Mouse (Mus musculus) heart, adult 8-10 months (tissue): ENCODE measurements around the gene Rnase2a. TPM values are rescaled to one million over a fixed set of nuclear protein-coding genes. Genes with fewer than 3 reads are reported as not detected.
"Not testable (repeated sequence)": the region's sequence is repeated elsewhere in the genome, so short reads cannot be mapped to it uniquely, and the experiment has no call there.

ENCODE experiments used
- DNase-seq: peaks from one replicate; pipeline ENCODE4 v3.0.0; 2022; ENCODE audit warnings: low spot score
- total RNA-seq, 4 experiments: library from RNA; stranded (reverse); gene quantifications; 2 replicates each; pipeline ENCODE4 v1.2.4; 2022

Gene Rnase2a
- 10 to 100 TPM in 1 of 4 experiments, 1 to 10 TPM in 2, under 1 TPM in 1; 0.95 to 12.3 (median 2.4) TPM for total RNA-seq

GRCm38 (mm10) chr14:51256041-51256440, at the start of gene Rnase2a:
TSS of gene Rnase2a (minus strand) at chr14:51256112.
- no peak for DNase-seq

GRCm38 (mm10) chr14:51291505-51291904, 35.6 kb upstream of the Rnase2a start:
- DNase-seq = no peak

- not testable (repeated sequence) for DNase-seq
Measured at GRCm38 (mm10) chr14:51278515-51278914, 22.6 kb upstream of the Rnase2a start.

DNA sequence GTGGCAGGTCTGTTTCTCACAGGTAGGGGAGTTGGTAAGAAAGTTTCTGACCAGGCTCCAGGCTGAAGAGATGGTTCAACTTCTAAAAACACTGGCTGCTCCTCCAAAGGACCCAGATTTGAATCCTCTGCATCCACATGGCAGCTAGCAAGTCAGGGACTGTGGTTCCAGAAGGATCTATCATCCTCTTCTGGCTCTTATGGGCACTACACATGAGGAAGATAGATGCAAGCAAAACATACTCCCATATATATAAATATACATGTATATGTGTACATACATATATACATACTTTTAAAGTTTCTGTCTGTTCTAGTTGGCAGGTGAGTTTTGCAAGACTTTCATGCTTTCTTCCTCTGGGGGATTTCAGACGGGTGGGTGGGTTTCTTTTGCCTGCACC, 12.8 kb upstream of the Rnase2a start:
- no peak for DNase-seq

DNA sequence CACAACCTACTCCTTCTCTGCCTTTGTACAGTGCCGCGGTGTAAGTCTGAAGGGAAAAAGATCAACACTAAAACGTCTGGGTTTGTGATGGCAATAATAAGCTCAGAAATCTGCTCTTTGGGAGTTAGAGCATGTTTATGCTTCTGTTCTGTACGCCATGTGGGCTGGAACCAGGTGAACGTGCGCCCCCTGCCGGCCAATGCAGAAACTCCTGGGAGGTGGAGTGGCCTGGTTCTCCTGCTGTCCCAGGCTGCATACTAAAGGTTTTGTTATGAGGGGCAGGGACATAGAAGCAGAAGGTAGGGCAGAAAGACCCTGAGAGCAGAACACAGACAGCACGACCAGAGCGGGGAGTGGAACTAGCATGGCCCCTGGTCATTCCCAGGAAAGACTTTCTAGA, 10.2 kb upstream of the Rnase2a start:
- DNase-seq = peak; percentile 71

- DNase-seq = no peak
Measured at GRCm38 (mm10) chr14:51265667-51266066, 9.8 kb upstream of the Rnase2a start.

DNA sequence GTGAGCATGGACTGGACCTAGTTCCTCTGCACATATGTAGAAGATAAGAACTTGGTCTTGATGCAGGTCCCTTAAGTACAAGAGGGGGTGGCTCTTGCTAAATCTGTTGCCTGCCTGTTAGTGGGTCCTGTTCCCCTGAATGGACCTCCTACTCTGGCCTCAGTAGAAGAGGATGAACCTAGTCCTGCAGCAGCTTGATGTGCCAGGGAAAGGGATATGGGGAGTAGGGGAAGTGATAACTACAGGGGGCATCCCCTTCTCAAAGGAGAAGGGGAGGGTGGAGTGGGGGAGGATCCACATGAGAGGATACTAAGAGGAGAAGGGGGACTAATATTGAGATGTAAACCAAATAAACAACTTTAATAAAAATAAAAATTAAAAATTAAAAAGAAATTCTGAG, 6.5 kb upstream of the Rnase2a start:
- DNase-seq = no peak

DNA sequence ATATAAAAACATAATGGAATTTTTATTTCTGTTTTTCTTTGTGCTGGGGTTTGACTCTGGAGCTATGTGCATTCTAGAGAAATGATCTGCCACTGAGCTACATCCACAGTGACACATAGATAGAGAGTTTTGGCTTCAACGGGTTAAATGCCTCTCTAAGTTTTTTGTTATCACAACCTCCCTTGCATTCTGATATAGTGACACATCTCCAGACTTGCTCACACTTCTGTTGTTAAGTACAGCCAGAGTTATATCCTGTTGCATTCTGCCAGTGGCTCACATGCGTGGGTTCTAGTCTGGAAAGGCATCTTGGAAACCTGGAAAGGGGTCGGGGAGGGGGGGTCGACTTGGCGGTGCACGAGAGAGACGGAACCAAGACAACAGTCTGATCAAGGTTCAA, 3.8 kb upstream of the Rnase2a start:
- no peak for DNase-seq

- peak; percentile 24 for DNase-seq
Measured at GRCm38 (mm10) chr14:51253569-51253968, 2.3 kb downstream of the Rnase2a start.

DNA sequence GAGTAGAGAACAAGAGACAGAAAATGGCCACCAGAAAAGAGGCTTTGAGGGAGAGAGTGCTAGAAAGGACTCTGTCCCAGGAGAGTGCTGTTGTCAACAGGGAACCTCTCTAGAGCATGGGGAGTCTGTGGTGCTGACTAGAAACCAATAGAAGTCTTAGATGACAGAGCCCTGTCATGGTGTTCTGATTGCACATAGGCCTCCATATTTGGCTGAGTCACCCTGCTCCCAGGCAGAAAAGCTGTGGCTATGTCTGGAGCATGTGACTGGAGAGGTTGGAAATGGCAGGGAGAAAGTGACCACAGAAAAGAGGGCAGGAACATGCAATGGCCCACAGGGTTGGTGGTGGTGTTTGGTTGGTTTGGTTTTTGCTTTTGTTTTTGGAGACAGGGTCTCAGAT, 3.7 kb downstream of the Rnase2a start:
- not testable (repeated sequence) for DNase-seq

DNA sequence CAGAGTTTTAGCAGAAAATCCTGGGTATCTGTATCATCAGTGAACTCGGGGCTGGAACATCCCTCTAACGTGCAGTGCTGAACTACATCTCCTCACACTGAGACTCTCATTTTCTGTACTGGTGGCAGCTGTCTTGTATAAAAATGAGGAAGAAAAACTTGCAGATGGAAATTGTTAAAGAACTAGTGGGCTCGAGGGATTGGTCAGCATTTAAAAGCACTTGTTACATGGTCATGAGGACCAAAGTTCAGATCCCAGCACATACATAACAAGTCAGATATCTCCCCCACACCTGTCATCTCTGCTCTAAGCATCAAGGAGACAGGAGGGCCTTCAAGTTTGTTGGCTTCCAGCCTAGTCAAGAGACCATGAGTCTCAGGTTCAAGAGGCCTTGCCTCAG, 5.6 kb downstream of the Rnase2a start:
- no peak for DNase-seq

DNA sequence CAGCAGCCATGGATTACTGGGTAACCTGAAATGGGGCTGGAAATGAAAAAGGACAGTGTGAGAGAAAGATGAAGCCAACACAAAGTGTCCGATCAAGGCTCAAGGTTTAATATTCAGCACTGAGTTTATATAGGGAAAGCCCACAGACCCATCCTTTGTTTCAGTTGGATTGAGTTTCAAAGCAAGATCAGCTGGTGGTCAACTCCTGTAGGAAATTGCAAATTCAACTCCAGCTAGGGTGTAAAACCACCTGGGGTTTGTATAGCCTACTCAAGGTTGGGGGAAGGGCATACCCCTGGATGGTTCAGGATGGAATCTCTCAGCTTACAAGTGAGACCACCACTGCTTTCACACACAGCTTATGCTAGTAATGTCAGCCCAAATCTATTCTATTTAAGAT, 8.2 kb downstream of the Rnase2a start:
- DNase-seq = no peak

- DNase-seq = peak; percentile 71
Measured at GRCm38 (mm10) chr14:51240899-51241298, 15.0 kb downstream of the Rnase2a start.

DNA sequence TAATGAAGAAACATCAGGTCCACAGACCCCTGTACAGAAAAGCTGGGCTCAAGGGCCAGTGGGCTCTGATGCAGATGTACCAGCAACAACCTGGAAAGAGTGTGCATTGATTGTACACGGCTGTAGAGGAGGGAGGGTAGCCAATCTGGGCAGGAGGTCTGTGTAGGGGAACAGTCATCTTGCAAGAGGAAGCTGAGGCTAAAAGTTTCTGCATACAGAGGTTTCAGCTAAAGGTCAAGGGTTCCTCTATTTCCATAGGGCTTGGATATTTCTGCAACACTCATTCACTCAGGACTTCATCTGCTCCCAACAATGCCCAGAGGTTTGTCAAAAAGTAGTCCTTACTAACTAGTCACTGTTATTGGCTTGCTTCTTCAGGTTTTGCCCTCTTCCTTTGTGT, 18.4 kb downstream of the Rnase2a start:
- DNase-seq = not testable (repeated sequence)

DNA sequence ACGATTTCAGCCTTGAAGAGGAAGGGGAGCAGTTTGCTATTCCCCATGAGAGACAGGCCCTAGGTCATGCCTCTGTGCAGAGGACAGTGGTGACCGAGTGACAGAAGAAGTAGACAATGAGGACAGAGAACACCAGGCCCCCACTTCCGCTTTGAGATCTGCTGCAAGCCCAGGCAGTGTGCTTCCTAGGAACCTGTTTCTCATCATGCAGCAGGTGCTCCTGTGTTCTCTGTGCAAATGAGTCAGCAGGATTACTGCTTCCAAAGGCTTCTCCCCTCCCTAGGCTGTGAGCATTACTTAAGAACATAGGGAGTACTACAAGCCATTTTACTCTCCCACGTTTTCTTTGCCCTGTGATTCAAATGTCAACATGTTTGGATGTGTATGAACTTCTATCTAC, 26.3 kb downstream of the Rnase2a start:
- DNase-seq = not testable (repeated sequence)

- DNase-seq = not testable (repeated sequence)
Measured at GRCm38 (mm10) chr14:51220075-51220474, 35.8 kb downstream of the Rnase2a start.

Other genes with a start within 250 kb of the Rnase2a start
- gene Rnase10, start 248.4 kb downstream of the Rnase2a start, total RNA-seq = under 1 TPM in 3 of 4 experiments, not detected in 1; 0.25 to 0.37 (median 0.27) TPM
- gene Rnase9, start 214.2 kb downstream of the Rnase2a start, total RNA-seq = not detected
- not detected for gene Rnase11, start 205.9 kb downstream of the Rnase2a start, total RNA-seq
- gene Rnase12, start 198.5 kb downstream of the Rnase2a start, total RNA-seq = not detected
- not detected for gene Olfr750, start 181.7 kb downstream of the Rnase2a start, total RNA-seq
- 10 to 100 TPM; 38.7 to 52.9 (median 46.5) TPM for gene Rnase4, start 165.0 kb downstream of the Rnase2a start, total RNA-seq
- 1 to 10 TPM; 3.6 to 9.2 (median 4.9) TPM for gene Ang, start 165.0 kb downstream of the Rnase2a start, total RNA-seq
- gene Eddm3b, start 141.7 kb downstream of the Rnase2a start, total RNA-seq = not detected
- gene Rnase6, start 132.2 kb downstream of the Rnase2a start, total RNA-seq = under 1 TPM; 0.16 to 0.63 (median 0.33) TPM
- gene Rnase1, start 109.3 kb downstream of the Rnase2a start, total RNA-seq = 1 to 10 TPM in 2 of 4 experiments, under 1 TPM in 1, not detected in 1; 0.29 to 1.4 (median 1.3) TPM
- not detected for gene Rnase2b, start 93.9 kb downstream of the Rnase2a start, total RNA-seq
- gene Ang2, start 57.0 kb downstream of the Rnase2a start, total RNA-seq = not detected
- gene Ear14, start 52.7 kb downstream of the Rnase2a start, total RNA-seq = not detected
- gene Gm7247, start 105.6 kb upstream of the Rnase2a start, total RNA-seq = not detected
- not detected for gene Vmn2r88, start 154.7 kb upstream of the Rnase2a start, total RNA-seq
- not detected for gene Vmn2r89, start 195.7 kb upstream of the Rnase2a start, total RNA-seq